Mouse (Mus musculus): ENCODE measurements at regions not wholly inside any gene's neighbourhood (a gene's known extent, or its start where the extent isn't known, plus 50 kb on each side); places are given as distances from the start of the nearest gene placed in this dataset.
A peak's percentile ranks its signal among the peaks of the same experiment; 100 is the strongest.

DNA sequence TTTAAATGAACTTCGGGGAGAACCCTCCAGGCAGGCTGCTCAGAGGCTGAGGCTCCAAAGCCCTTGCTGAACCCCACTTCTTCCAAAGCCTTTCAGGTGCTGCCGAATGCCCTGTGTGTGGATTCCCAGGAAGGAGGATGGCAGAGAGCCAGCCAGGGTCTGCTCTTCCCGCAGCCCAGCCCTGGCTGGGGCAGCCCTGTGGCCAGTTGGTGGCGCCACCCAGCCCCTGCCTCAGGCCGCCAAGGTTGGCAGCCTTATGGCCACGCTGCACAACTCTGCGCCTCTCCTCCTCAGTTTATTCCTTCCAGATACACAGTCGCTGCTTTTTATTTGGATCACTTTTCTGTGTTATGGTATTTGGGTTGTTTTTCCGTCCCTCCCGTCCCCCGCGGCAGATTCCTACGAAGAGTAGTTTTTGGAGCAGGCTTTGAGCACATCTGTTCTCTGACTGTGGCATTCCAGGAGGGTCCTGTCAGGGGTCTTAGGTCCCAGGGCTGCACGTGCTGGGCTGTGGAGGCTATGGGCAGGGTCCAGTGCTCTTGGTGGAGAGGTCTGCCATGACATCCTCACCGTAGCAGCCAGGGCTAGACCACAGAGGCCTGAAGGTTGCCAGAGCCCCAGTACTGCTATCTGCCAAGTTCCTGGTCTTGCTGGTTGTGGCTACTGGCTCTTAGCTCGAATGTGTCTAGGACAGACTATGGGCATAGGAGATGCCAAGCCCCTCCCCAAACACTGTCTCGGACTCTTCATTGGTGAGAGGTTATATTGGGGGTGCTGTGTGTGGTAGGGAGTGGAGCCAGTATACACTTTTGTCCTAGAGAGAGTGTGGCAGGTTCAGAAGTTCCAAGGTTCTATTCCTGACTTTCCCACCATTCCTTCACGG is 101.5 kb upstream of the Vps8 start:
- DNase-seq: no peak

DNA sequence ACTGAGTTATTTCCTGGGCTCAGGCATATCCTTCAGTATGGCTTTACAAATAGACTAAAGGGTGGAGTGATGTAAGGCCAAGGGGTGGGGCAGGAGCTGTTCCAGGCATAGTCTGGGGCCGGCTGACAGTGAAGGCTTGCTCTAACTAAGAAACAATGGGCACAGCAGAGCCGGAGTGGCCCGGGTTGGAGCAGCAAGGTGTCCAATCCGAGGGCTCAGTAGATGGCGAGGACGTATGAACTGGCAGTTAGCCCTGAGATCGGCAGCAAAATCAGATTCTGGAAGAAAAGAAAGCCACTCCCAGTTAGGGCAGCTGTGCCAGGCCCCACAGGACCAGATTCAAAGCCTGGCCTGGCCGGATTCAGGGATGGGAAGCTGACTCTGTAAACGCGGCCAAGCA is 100.5 kb upstream of the Vps8 start:
- DNase-seq: no peak

DNA sequence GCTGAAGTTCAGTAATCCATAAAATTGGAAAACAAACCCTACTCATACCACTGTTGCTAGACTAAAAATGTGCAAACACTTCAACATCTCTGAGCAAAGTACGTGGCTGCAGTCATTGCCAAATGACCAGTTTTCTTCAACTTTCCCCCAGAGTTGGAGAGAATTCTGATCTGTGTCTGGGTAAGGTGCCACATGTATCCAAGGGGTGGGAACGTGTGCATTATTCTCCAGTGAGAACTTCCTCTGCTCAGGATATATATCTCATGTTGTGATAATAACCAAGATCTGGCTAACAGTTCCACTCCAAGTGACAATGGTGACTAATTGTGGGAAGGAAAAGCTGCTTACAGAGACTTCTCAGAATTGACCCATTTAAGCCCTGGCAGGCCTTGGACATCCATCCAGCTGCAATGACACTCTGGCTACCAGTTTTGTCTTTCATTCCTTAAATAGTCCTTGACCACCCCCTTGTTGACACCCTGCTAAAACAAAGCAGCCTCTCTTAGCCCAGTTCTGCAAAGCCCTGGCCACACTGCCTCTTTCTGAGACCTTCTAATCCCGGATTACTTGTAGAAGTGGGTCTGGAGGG is 99.4 kb upstream of the Vps8 start:
- DNase-seq: no peak

DNA sequence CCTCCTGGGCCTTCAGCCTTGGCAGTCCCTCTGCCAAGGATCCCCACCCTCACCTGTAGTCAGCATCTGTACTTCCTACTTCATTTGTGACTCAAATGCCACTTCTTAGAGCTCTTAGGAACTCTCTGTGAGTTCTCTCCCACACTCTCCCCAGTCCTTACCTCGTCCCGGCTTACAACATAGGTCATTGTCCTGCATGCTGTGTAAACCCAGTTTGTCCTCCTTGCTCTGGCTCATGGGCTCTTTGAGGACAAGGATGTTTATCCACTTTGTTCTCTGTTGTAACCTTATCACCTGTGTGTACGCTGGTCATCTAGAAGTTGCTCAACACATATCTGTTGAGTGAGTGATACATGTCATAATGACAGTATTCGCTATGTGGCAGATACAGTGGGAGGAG is 94.9 kb upstream of the Vps8 start:
- DNase-seq: no peak

DNA sequence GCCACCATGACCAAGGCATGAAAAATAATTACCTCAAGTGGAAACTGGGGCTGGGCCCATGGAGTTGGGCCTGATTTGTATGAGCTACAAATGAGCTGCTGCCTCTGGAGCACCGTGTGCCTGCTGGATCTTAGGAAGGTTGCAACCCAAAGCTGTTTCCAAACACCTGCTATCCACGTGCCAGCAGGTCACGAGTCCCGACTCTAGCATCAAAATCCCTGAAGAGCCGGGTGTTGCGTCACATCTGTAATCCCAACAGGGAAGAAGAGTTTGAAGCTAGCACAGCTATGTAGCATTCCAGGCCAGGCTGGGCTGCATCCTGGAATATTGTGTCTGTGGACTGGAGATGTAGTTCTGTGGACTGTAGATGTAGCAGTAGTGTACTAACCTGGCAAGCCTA is 93.7 kb upstream of the Vps8 start:
- no peak for DNase-seq

DNA sequence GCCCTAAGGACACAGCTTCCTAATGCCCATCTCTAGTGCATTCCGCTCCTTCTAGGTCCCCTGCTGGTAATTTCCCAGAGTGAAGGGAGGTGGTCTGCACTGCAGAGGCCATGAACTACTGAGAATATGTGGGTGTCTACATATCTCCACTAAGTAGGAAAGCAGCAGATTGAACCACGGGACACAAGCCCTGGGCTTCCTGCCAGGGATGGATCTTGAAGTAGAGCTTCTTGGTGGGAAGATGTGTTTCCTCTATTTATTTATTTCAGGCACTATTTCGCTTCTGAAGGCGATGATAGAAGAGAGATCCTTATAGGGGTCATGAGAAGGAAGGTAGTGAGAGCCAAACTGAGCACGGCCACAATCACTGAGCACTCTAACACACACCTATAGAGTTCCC is 91.7 kb upstream of the Vps8 start:
- no peak for DNase-seq

DNA sequence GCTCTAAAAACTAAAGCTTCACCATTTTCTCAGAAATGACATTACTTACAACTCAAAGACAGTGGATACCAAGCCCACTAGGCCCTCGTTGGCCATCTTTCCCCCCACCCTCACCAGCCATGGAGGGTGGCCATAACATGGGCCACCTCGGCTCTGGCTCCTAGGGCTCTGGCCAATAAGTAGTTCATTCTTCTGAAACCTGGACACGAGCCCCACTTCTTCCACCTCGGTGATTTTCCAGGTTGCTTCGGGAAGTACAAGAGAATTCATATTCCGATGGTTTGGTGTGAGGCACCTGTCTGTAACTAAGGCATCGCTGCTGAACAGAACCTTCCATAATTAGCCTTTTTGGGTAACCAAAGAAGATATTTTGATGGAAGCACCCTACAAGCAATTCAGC is 90.5 kb upstream of the Vps8 start:
- peak; percentile 6 for DNase-seq

DNA sequence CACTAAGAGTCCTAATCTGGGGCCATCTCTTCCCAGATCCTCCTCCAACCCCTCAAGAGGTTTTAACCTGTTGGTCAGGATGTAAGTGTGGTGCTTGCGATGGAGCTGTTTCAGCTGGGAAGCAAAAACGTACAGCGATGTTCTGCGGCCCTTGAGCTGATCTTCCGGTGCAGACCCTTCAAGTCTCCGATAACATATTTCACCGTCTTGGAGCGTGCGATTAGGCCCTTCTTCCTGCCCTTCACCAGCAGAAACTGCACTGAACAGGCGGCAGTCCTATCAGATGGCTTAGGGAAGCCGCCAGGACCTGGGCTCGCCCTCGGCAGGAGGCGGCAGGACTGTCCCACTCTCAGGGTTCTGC is 90.1 kb upstream of the Vps8 start:
- no peak for DNase-seq

DNA sequence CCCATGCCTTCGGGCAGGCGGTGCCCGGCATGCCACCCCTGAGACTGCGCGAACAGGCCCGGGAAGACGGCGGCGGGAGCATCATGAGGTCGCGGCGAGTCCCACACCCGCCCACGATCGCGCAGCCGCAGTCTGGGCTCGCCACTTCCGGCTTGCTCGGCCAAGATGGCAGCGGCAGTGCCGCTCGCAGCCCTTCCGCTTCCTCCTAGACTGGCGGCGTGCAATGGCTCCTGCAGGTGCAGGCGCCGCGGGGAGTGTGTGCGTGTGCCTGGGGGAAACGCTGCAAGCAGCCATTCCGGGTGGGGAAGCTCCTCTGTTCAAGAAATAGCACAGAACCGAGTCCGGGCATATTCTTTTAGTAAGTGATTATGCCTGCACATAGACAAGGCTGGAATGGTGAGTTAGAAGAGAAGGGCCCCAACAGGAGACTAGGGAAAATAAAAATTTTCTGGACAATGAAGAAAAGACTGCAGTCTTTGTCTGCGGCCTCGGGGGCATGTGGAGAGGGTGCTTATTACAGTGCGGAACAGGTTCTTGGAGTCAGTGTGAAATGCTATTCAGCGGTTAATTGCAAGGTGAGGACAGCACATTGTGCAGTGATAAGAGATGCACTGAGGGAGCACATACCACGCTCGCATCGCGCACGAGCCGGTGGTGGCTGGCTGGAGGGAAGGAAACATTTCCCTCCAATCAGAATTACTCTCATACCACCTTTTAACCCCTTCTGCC is 89.5 kb upstream of the Vps8 start:
- DNase-seq: peak; percentile 94

DNA sequence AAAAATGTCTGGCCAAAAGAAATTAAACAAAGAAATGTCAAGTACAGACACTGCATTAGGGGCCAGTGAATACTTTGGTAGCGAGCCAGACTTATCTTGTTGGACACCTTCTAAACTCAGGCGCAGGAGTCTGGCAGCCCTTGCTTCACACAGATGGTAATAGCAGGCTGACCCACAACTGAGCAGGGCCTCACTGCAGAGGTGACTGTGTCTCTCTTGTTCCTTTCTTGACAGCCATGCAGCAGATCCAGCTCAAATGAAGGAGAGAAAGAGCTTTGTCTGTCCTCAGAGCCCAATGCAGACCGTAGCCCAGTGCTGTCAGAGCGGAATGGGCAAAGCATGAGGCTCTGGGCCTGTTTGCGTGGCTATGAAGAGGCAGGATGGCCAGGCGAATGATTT is 83.9 kb upstream of the Vps8 start:
- no peak for DNase-seq

DNA sequence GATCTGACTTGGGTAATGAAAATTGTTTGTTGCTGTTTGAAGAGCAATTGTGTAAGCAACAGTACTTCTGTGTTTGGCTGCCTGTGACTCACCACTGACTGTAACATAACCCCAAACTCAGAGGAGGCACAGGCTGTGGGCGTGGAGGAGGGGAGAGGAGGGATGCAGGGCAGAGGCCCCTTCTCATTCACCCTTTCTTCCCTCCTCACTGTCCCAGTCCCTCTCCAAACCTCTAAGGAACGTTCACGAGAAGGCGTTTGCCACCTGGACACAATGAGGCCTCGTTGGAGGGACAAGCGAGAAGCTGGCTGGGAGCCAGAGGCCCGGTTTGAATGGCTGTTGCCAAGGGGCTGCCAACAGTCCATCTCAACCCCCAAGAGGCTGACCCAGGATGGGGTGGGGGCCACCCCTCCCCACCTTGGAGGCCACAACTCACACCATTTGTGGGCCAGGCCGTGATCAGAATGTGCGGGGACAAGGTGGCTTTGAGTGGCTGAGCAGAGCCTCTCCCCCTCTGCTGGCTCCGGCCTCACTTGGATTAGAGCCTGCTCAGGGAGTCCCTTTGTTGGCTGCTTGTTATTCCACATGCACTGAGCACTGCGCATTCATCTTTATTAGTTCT is 83.3 kb upstream of the Vps8 start:
- no peak for DNase-seq

DNA sequence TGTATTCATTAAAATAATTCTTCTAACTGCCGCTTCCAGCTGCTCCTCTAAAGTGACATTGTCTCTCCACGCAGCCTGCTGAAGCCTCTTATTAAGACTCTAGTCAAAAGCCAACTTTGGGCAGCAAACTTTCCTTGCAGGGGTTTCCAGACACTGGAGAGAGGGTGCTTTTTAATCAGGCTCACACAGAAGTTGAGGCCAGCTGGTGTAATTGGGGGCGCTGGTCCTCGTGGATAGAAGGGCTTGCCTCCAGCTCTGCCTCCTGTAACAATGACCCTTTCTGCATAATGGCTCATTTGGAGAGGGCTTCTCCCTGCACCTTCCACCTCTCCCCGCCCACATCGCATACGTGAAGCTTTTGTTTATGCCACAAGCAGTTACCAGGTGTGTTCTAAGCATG is 82.8 kb upstream of the Vps8 start:
- no peak for DNase-seq

DNA sequence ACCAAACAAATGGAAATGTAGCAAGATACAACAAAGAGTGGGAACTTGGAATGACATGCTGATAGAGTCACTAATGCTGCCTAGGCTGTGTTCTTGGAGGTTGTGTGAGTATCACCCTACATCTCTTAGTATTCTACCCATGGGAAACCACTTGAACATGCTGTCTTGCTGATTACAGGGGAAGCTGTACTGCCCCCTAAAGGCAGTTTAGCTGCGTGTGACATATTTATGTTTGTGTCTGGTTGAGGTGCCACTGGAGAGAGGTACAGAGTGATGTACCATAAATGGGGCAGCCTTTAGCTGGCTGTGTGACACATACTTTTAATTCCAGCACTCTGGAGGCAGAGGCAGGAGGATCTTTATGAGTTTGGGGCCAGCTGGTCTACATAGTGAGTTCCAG is 73.0 kb upstream of the Vps8 start:
- DNase-seq: peak; percentile 8

DNA sequence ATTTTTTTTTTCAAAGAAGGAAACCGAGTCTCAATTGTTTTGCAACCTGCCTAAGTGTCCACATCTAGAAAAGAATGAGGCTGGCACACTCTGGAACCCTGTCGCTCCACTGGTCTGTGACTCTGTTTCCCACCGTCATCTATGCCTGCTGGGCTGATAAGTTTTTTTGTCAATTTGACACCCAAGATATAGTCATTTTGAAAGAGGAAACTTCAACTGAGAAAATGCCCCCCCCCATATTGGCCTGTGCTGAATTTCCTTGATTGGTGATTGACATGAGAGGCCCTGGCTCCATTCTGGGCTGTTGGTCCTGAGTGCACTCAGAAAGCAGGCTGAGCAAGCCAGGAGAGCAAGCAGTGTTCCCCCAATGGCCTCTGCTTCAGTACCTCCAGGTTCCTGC is 71.6 kb upstream of the Vps8 start:
- DNase-seq: no peak

DNA sequence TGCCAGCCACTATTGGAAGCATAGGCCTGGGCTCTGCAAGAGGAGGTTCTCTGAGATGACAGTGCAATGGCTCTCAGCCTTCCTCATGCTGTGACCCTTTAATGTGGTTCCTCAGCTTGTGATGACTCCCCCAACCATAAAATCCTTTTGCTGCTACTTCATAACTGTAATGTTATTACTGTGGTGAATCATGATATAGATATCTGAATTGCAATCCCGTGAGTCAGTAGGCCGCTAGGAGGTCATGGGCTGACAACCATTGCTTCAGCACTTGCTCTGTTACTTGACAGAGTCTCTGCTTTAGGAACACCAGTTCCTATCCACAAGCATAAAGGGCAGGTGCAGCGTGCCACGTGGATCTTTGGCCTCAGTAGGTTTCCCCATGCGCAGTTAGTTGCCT is 69.8 kb upstream of the Vps8 start:
- no peak for DNase-seq

DNA sequence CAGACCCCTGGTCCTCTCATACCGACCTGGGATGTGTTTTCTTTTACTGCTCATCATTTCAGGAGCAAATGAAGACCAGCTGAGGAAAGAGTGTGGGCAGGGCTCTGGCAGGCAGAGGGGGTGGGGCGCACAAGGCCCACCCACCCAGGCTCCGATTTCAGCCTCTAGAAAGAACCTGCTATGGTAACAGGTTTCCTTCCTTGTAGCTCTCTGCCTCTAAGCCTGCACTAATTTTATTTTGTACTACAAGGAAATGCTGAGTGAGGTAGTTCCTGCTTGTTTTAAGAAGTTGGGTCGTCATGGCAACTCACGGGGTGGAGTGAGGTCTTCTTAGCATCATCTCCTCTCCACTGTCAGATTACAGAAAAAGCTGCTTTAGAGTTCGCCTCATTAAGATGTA is 69.4 kb upstream of the Vps8 start:
- no peak for DNase-seq

DNA sequence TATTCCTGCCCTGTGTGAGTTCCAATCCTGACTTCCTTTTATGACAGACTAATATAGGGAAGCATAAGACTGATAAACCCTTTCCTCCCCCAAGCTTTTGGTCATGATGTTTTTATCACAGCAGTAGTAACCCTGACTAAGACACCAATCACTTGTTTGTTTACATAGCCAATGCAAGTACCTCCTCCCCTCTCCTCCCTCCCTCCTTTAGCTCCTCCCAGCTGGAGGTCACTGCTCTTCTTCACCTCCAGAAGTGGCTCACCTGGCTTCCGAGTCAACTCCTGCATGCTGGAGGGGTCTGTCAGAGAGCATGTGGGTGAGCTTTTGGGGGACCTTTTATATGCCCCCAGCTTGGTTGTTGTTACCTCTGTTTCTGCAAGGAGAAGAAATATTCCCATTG is 67.3 kb upstream of the Vps8 start:
- DNase-seq: no peak

DNA sequence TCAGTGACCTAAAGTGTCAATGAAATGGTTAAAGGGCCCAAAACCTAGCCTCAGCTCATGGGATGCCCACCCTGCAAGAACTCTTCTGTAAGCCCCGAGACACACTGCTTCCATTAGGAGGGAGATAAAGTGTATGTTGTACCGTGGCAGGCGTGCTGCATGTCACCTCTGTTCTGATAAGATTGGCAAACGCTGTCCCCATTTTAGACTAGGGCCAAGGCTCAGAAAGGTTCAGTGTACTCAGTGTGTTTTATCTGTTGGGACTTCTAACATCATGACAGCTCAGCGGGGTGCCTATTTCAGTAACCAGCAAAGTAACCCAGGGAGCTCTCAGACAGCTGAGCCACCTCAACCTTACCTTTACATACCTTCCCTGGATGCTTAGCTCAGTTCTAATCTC is 65.5 kb upstream of the Vps8 start:
- DNase-seq: no peak

DNA sequence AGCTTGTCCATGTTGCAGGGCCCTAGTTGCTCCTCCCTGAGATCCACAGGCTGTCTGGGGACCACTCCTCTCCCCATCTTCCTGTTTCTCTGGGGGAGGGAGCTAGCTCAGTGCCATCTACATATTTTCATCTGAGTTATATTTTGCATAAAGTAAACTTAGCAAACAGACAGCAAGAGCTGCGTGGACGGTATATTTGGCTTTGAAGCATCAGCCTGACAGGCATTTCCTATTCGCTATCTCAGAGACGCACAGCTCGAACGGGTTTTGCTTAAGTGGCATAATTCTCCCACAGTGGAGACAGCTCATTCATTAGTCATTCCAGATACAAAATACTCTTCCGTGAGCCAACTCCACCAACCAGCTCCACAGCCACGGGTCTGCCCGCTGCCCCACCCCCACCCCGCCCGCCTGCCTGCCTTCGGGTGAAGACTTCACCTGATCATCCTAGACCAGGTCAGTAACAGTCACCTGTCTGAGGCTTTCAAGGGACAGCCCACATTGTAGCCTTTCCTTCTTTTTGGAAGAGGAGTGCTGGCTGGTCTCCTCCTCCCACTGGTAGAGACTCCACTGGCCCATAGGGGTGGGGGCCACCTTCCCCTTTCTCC is 64.5 kb upstream of the Vps8 start:
- no peak for DNase-seq

DNA sequence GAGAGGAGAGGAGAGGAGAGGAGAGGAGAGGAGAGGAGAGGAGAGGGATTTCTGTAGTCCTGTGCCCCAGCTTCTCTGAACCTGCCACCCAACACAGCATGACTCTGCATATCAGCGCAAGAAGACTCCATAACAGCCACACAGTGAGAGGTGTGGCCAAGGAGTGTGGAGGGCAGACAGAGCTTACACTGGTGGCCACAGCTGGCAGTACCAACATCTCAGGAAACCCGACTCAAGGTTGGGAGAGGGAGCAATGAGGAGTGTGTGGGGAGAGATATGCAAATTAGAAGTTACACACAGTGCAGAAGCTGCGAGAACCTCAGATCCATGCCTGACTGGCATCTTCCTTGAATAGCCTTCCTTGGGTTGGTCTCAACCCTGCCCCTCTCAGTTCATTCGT is 63.5 kb upstream of the Vps8 start:
- DNase-seq: no peak

DNA sequence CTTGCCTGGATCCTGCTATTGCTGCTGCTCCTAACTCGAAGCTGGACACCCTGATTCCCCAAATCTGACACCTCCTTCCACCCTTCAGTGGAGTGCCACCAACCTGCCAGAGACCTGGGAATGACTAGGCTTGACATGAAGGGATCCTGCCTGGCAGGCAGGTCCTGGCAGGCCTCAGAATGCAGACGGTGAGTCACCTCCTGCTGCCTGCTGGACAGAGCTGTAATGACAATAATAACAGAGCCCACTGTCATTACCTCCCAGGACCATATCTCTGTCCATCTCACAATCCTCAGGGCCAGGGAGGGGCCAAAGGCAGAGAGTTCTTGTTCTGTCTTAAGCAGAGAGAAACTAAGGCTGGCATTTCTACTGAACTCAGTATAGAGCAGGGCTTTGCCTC is 61.5 kb upstream of the Vps8 start:
- DNase-seq: no peak

DNA sequence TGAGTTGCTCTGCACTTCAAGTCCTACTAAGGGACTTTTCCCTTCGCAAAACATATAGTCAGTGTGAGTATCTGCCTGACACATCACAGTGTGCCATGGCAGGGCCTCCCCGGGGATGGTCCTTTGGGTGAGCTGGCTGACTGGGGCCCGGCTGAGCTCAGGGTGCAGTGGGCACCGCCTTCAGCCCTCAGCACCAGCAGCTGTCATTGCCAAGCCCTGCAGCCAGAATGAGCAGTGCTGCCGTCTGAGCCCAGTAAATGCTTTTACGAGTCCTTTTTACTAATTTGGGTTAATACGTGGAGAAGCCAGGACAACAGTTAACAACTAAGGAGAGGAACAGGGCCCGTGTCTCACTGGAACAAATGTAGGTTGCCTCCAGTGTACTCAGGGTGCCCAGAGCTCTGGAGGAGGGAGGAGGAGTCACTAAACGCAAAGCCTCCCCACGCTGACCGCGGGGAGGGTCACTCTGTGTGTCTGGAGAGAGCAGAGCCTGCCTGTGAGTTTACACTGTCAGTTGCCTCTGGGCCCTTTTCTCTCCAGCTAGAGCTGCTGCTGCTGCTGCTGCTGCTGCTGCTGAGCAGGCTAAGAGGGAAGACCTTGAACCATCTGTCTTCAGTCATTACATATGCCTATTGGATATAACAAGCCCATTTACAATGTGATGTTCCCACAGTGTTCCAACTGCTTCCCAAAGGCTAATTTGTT is 60.1 kb upstream of the Vps8 start:
- DNase-seq: no peak

DNA sequence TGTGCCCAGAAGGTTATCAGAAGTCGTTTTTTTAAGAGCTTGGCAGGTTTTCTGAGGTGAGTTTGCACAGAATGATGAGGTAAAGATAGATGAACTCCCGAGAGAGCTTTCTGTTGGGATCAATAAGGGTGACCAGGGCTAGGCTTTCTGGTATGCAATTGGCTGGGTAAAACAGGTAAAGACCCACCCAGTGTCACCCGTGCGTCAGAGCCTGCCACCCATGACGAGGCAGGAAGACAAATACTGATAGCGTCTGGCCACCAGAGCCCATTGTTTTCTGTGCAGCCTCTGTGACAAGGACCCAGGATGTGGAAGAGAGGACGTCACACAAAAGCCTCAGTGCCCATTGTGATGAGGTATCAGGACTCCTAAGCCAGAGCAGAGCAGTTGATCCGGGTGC is 58.0 kb upstream of the Vps8 start:
- no peak for DNase-seq

All from thymus, postnatal 25 days (tissue).